Mouse (Mus musculus) liver, embryonic 13.5 days (tissue): ENCODE measurements around the gene Gdpd2. TPM values are rescaled to one million over a fixed set of nuclear protein-coding genes. Genes with fewer than 3 reads are reported as not detected.

Source experiments
- ATAC-seq: fragments of 200-750 bp; cut with Nextera tagmentation; 2 replicates; pipeline ENCODE4 v1.8.0; 2017; ENCODE audit warnings: low read depth, mild to moderate bottlenecking, moderate number of reproducible peaks, moderate library complexity
- DNase-seq: peaks from one replicate; pipeline ENCODE4 v3.0.0; 2022
- H3K27ac ChIP-seq: fragments of 300-500 bp; sonication (generic); 2 replicates; pipeline ENCODE4 v1.5.1; 2015; ENCODE audit warnings: moderate library complexity, mild to moderate bottlenecking, inconsistent platforms
- H3K27me3 ChIP-seq: fragments of 300-500 bp; sonication (generic); 2 replicates; pipeline ENCODE4 v1.6.1; 2015; ENCODE audit warnings: mild to moderate bottlenecking, inconsistent platforms
- H3K36me3 ChIP-seq: fragments of 300-500 bp; sonication (generic); 2 replicates; pipeline ENCODE4 v1.6.1; 2015; ENCODE audit warnings: mild to moderate bottlenecking, inconsistent platforms
- H3K4me1 ChIP-seq: fragments of 300-500 bp; sonication (generic); replicated peaks from 2 replicates; pipeline ENCODE4 v1.6.1; 2015; ENCODE audit warnings: inconsistent platforms
- H3K4me2 ChIP-seq: fragments of 300-500 bp; sonication (generic); 2 replicates; pipeline ENCODE4 v1.6.1; 2015; ENCODE audit warnings: inconsistent platforms, mild to moderate bottlenecking, moderate library complexity
- H3K4me3 ChIP-seq: fragments of 300-500 bp; sonication (generic); replicated peaks from 2 replicates; pipeline ENCODE4 v1.5.1; 2015; ENCODE audit warnings: mild to moderate bottlenecking, inconsistent platforms
- H3K9ac ChIP-seq: fragments of 300-500 bp; sonication (generic); 2 replicates; pipeline ENCODE4 v1.6.1; 2015; ENCODE audit warnings: mild to moderate bottlenecking, inconsistent platforms
- H3K9me3 ChIP-seq: fragments of 300-500 bp; sonication (generic); replicated peaks from 2 replicates; pipeline ENCODE4 v1.6.1; 2016; ENCODE audit warnings: inconsistent platforms
- WGBS: fragments of 180-500 bp; shearing (Covaris S2); methylation state at CpG from one replicate; pipeline ENCODE4 v1.1.7; 2015; ENCODE audit not compliant: insufficient replicate concordance; 5-methylcytosine and 5-hydroxymethylcytosine counted together
- polyA plus RNA-seq: library from polyadenylated mRNA; unstranded; fragments of >200 nt; fragmentation: Nextera tagmentation; extraction: Ambion mirVana; gene quantifications from 2 replicates; pipeline ENCODE4 v1.2.1, GENCODE M21; 2015

The Gdpd2 gene
- polyA plus RNA-seq, 1 experiment from 2014 or later = 0.07 TPM

- ATAC-seq (no peak), DNase-seq (no peak)
- H3K4me2 ChIP-seq = peak overlapping the region; percentile 69
- no peak overlapping the region for H3K9ac ChIP-seq
- H3K27me3 ChIP-seq = no peaks in the 10 kb centered on the region
- no peak overlapping the region for H3K4me3 ChIP-seq
- H3K9me3 ChIP-seq = no peaks in the 10 kb centered on the region
- no peak overlapping the region for H3K27ac ChIP-seq
- 55% methylated on average over 5 of the region's 5 CpGs for WGBS
- no peaks in the 10 kb centered on the region for H3K36me3 ChIP-seq
- H3K4me1 ChIP-seq = 0 out of 2 replicates have a peak, but pooled peaks cover 3% of the 10 kb centered on the region
These were observed 48.7 kb downstream of the Gdpd2 start for GRCm38 (mm10) chrX:100778397-100778796.

Other genes starting within 250 kb of the Gdpd2 start
- gene Igbp1, start 235.6 kb upstream of the Gdpd2 start, polyA plus RNA-seq = 17.5 and 20.3 TPM in 2 replicates
- not detected in 2 replicates for gene Dgat2l6, start 205.0 kb upstream of the Gdpd2 start, polyA plus RNA-seq
- gene Awat1, start 157.6 kb upstream of the Gdpd2 start, polyA plus RNA-seq = not detected in 2 replicates
- gene P2ry4, start 135.0 kb upstream of the Gdpd2 start, polyA plus RNA-seq = 0.13 and 0.20 TPM in 2 replicates
- not detected in 2 replicates for gene Arr3, start 124.4 kb upstream of the Gdpd2 start, polyA plus RNA-seq
- 20.9 and 25.7 TPM in 2 replicates for gene Kif4, start 104.1 kb upstream of the Gdpd2 start, polyA plus RNA-seq
- gene Pdzd11, start 103.3 kb upstream of the Gdpd2 start, polyA plus RNA-seq = 71.8 and 74.4 TPM in 2 replicates
- 0.28 and 0.44 TPM in 2 replicates for gene Dlg3, start 37.8 kb downstream of the Gdpd2 start, polyA plus RNA-seq